In the genomic region with DNA sequence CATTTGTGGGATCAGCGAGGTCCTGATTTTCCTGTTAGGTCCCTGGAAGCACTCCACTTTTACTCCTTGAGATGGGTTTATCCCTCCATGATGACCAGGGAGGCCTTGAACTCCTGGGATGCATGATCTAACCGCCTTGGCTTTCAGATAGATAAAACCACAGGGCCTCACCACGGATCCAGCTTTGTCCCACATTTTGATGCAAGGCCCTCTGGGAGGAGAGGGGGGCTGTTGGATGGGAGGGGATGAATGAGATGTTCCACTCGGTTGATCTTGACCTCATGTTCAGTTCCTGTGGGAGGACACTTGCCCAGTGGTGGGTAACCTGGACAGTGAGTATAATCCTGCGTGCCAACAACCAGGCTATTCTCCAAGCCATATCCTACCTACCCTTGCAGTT, we compare ENCODE assay signal across 12 mouse cellular contexts. TPM values are rescaled to one million over a fixed set of nuclear protein-coding genes. Genes with fewer than 3 reads are reported as not detected.
DNase-seq lines count a peak whose midpoint lies in the region; ATAC-seq lines count a peak whose summit lies in the region.
"Had no signal": no experiment of that assay in that cellular context is flagged by ENCODE, and none has a peak within 500 bp of the region (broad histone marks: within the 10 kb centered on the region; RNA-seq: fewer than 3 reads in every experiment).

No protein-coding gene starts in this region.

- peaks cover 49% of the 10 kb centered on the region for H3K36me3 ChIP-seq in heart, embryonic 13.5 days
- peaks cover 62% of the 10 kb centered on the region for H3K36me3 ChIP-seq in megakaryocyte, embryonic 14.5 days (replicated peaks; ENCODE audit: low read length)
- H3K36me3 ChIP-seq in hindbrain, embryonic 14.5 days (replicated peaks; ENCODE audit: control insufficient read depth, insufficient read depth) = peaks cover 28% of the 10 kb centered on the region
- peaks cover 23% of the 10 kb centered on the region for H3K36me3 ChIP-seq in neural tube, embryonic 15.5 days

- no peak for ATAC-seq in heart, embryonic 13.5 days (ENCODE audit: extremely low read depth, insufficient number of reproducible peaks, low FRiP score, low TSS enrichment)
- ATAC-seq in megakaryocyte, adult 5-6 weeks (ENCODE audit: poor library complexity, severe bottlenecking) = no peak
- ATAC-seq in hindbrain, embryonic 14.5 days (ENCODE audit: low FRiP score) = no peak
- ATAC-seq in neural tube, embryonic 15.5 days (ENCODE audit: low FRiP score) = no peak

- DNase-seq in heart, adult 8-10 months (ENCODE audit: low spot score) = no peak
- DNase-seq in hindbrain, embryonic 14.5 days (ENCODE audit: low spot score) = no peak
- no peak for DNase-seq in ovary, postnatal 36 days (ENCODE audit: low spot score)
- no peak for DNase-seq in spleen, adult 18-20 months
- DNase-seq: layer of hippocampus, adult 9-11 months; right cerebral cortex, adult 18-20 months had no signal

- 0 out of 2 replicates have a peak overlapping the region, but pooled peaks have one; percentile 24 for H3K9ac ChIP-seq in heart, embryonic 13.5 days
- no peak overlapping the region for H3K9ac ChIP-seq in hindbrain, embryonic 14.5 days
- H3K9ac ChIP-seq in neural tube, embryonic 15.5 days (replicated peaks) = no peak overlapping the region

- H3K4me2 ChIP-seq in heart, embryonic 13.5 days = peak overlapping the region; percentile 75
- peak overlapping the region; percentile 19 for H3K4me2 ChIP-seq in hindbrain, embryonic 14.5 days (replicated peaks)
- peak overlapping the region; percentile 13; the same call in 1 of the 2 replicates for H3K4me2 ChIP-seq in neural tube, embryonic 15.5 days

- 0 out of 2 replicates have a peak, but pooled peaks cover 3% of the 10 kb centered on the region for H3K9me3 ChIP-seq in heart, embryonic 13.5 days
- no peaks in the 10 kb centered on the region for H3K9me3 ChIP-seq in megakaryocyte, embryonic 14.5 days
- H3K9me3 ChIP-seq in hindbrain, embryonic 14.5 days (ENCODE audit: control insufficient read depth, low read length) = no peaks in the 10 kb centered on the region
- no peaks in the 10 kb centered on the region for H3K9me3 ChIP-seq in neural tube, embryonic 15.5 days (replicated peaks)
- H3K9me3 ChIP-seq: hindbrain, embryonic 15.5 days had no signal

- H3K27me3 ChIP-seq in heart, embryonic 13.5 days (replicated peaks) = no peaks in the 10 kb centered on the region
- no peaks in the 10 kb centered on the region for H3K27me3 ChIP-seq in megakaryocyte, embryonic 14.5 days (replicated peaks)
- no peaks in the 10 kb centered on the region for H3K27me3 ChIP-seq in hindbrain, embryonic 14.5 days (ENCODE audit: control insufficient read depth, insufficient read depth, low read length)
- H3K27me3 ChIP-seq in neural tube, embryonic 15.5 days (replicated peaks) = no peaks in the 10 kb centered on the region
- H3K27me3 ChIP-seq: hindbrain, embryonic 15.5 days had no signal

- H3K27ac ChIP-seq in heart, embryonic 13.5 days (replicated peaks) = no peak overlapping the region
- no peak overlapping the region for H3K27ac ChIP-seq in hindbrain, embryonic 14.5 days
- H3K27ac ChIP-seq in neural tube, embryonic 15.5 days (replicated peaks) = no peak overlapping the region
- H3K27ac ChIP-seq: hindbrain, embryonic 15.5 days had no signal

- H3K4me3 ChIP-seq in heart, embryonic 13.5 days = peak overlapping the region; percentile 24; the same call in 1 of the 2 replicates
- peak overlapping the region; percentile 86 for H3K4me3 ChIP-seq in megakaryocyte, embryonic 14.5 days (replicated peaks)
- H3K4me3 ChIP-seq in hindbrain, embryonic 14.5 days (replicated peaks; ENCODE audit: low read length) = no peak overlapping the region
- peak overlapping the region; percentile 8; the same call in 1 of the 2 replicates for H3K4me3 ChIP-seq in neural tube, embryonic 15.5 days (replicated peaks)

- peaks cover 41% of the 10 kb centered on the region for H3K4me1 ChIP-seq in heart, embryonic 13.5 days
- peaks cover 60% of the 10 kb centered on the region for H3K4me1 ChIP-seq in megakaryocyte, embryonic 14.5 days
- 0 out of 2 replicates have a peak, but pooled peaks cover 6% of the 10 kb centered on the region for H3K4me1 ChIP-seq in hindbrain, embryonic 14.5 days (replicated peaks; ENCODE audit: control insufficient read depth, insufficient read depth, low read length)
- H3K4me1 ChIP-seq in neural tube, embryonic 15.5 days = peaks cover 26% of the 10 kb centered on the region

- 72% methylated on average over 5 of the region's 5 CpGs for WGBS in heart, embryonic 13.5 days
- WGBS in hindbrain, embryonic 14.5 days = 69% methylated on average over 5 of the region's 5 CpGs
- 72% methylated on average over 5 of the region's 5 CpGs for WGBS in neural tube, embryonic 15.5 days

RNA-seq across cellular contexts. Expression of gene Homer3, which starts 1.8 kb away (rescaled TPM):
- polyA plus RNA-seq in heart, embryonic 13.5 days (2015; fragmentation: Nextera tagmentation; extraction: Ambion mirVana) = 34.1 and 37.2 TPM in 2 replicates
- 1 to 10 TPM; 7.8 to 9.1 (median 8.0) TPM for total RNA-seq in heart, adult 8-10 months (2022)
- 192 and 246 TPM in 2 replicates for polyA plus RNA-seq in megakaryocyte, embryonic 14.5 days (2012; ENCODE audit: insufficient read depth, low replicate concordance)
- total RNA-seq in megakaryocyte, adult 5-6 weeks (2015) = 1.6 and 3.5 TPM in 2 replicates
- total RNA-seq in megakaryocyte, adult 5-6 weeks (2017) = 2.9 and 8.0 TPM in 2 replicates
- 23.5 and 25.1 TPM in 2 replicates for polyA plus RNA-seq in hindbrain, embryonic 14.5 days (2014; fragmentation: Nextera tagmentation; extraction: Ambion mirVana)
- polyA plus RNA-seq in neural tube, embryonic 15.5 days (2015; fragmentation: Nextera tagmentation; extraction: Ambion mirVana) = 22.7 and 30.1 TPM in 2 replicates

RNA-seq across cellular contexts. Expression of gene Ddx49, which starts 17.9 kb away (rescaled TPM):
- polyA plus RNA-seq in heart, embryonic 13.5 days (2015; fragmentation: Nextera tagmentation; extraction: Ambion mirVana) = 32.6 and 34.1 TPM in 2 replicates
- total RNA-seq in heart, adult 8-10 months (2022) = 10 to 100 TPM; 26.0 to 34.5 (median 31.9) TPM
- polyA plus RNA-seq in megakaryocyte, embryonic 14.5 days (2012; ENCODE audit: insufficient read depth, low replicate concordance) = 29.5 and 36.4 TPM in 2 replicates
- 17.9 and 19.9 TPM in 2 replicates for total RNA-seq in megakaryocyte, adult 5-6 weeks (2015)
- 53.6 and 81.7 TPM in 2 replicates for total RNA-seq in megakaryocyte, adult 5-6 weeks (2017)
- 41.8 and 42.5 TPM in 2 replicates for polyA plus RNA-seq in hindbrain, embryonic 14.5 days (2014; fragmentation: Nextera tagmentation; extraction: Ambion mirVana)
- polyA plus RNA-seq in neural tube, embryonic 15.5 days (2015; fragmentation: Nextera tagmentation; extraction: Ambion mirVana) = 42.2 and 46.7 TPM in 2 replicates

RNA-seq across cellular contexts. Expression of gene Cope, which starts 17.9 kb away (rescaled TPM):
- 294 and 344 TPM in 2 replicates for polyA plus RNA-seq in heart, embryonic 13.5 days (2015; fragmentation: Nextera tagmentation; extraction: Ambion mirVana)
- total RNA-seq in heart, adult 8-10 months (2022) = 100 to 1,000 TPM; 148 to 165 (median 161) TPM
- 335 and 566 TPM in 2 replicates for polyA plus RNA-seq in megakaryocyte, embryonic 14.5 days (2012; ENCODE audit: insufficient read depth, low replicate concordance)
- 163 and 178 TPM in 2 replicates for total RNA-seq in megakaryocyte, adult 5-6 weeks (2015)
- 89.1 and 96.1 TPM in 2 replicates for total RNA-seq in megakaryocyte, adult 5-6 weeks (2017)
- polyA plus RNA-seq in hindbrain, embryonic 14.5 days (2014; fragmentation: Nextera tagmentation; extraction: Ambion mirVana) = 256 and 288 TPM in 2 replicates
- polyA plus RNA-seq in neural tube, embryonic 15.5 days (2015; fragmentation: Nextera tagmentation; extraction: Ambion mirVana) = 299 and 314 TPM in 2 replicates

RNA-seq across cellular contexts. Expression of gene Cers1, which starts 31.2 kb away (rescaled TPM):
- polyA plus RNA-seq in heart, embryonic 13.5 days (2015; fragmentation: Nextera tagmentation; extraction: Ambion mirVana) = 1.9 and 2.6 TPM in 2 replicates
- total RNA-seq in heart, adult 8-10 months (2022) = under 1 TPM; 0.14 to 0.53 (median 0.38) TPM
- polyA plus RNA-seq in megakaryocyte, embryonic 14.5 days (2012; ENCODE audit: insufficient read depth, low replicate concordance) = 0.55 and 1.8 TPM in 2 replicates
- total RNA-seq in megakaryocyte, adult 5-6 weeks (2015) = not detected in 2 replicates
- not detected in 2 replicates for total RNA-seq in megakaryocyte, adult 5-6 weeks (2017)
- 42.9 TPM in 2 replicates for polyA plus RNA-seq in hindbrain, embryonic 14.5 days (2014; fragmentation: Nextera tagmentation; extraction: Ambion mirVana)
- 35.5 and 42.4 TPM in 2 replicates for polyA plus RNA-seq in neural tube, embryonic 15.5 days (2015; fragmentation: Nextera tagmentation; extraction: Ambion mirVana)
- total RNA-seq: common myeloid progenitor, adult 5-6 weeks had no signal

RNA-seq across cellular contexts. Expression of gene Gdf1, which starts 45.2 kb away (rescaled TPM):
- polyA plus RNA-seq in heart, embryonic 13.5 days (2015; fragmentation: Nextera tagmentation; extraction: Ambion mirVana) = 0.74 and 0.99 TPM in 2 replicates
- total RNA-seq in heart, adult 8-10 months (2022) = under 1 TPM in 3 of 4 experiments, not detected in 1; 0.23 to 0.85 (median 0.41) TPM
- 0.26 TPM in 1 of 2 replicates, not detected in the other for polyA plus RNA-seq in megakaryocyte, embryonic 14.5 days (2012; ENCODE audit: insufficient read depth, low replicate concordance)
- total RNA-seq in megakaryocyte, adult 5-6 weeks (2015) = not detected in 2 replicates
- not detected in 2 replicates for total RNA-seq in megakaryocyte, adult 5-6 weeks (2017)
- polyA plus RNA-seq in hindbrain, embryonic 14.5 days (2014; fragmentation: Nextera tagmentation; extraction: Ambion mirVana) = 0.23 and 3.2 TPM in 2 replicates
- polyA plus RNA-seq in neural tube, embryonic 15.5 days (2015; fragmentation: Nextera tagmentation; extraction: Ambion mirVana) = 7.9 and 9.8 TPM in 2 replicates
- total RNA-seq: common myeloid progenitor, adult 5-6 weeks had no signal

Comparison
In these comparisons a context has a peak if more than half of its experiments do, and no peak if none do; other contexts are left out.
1. H3K4me2 ChIP-seq: peak in every context shown above with its lines; median percentile 75 in heart, embryonic 13.5 days; 19 in hindbrain, embryonic 14.5 days; 13 in neural tube, embryonic 15.5 days.